Mouse (Mus musculus) liver, embryonic 14.5 days (tissue): ENCODE results near the gene Pnpla6. TPM values are rescaled to one million over a fixed set of nuclear protein-coding genes. Genes with fewer than 3 reads are reported as not detected.
A peak's percentile ranks its signal among the peaks of the same experiment; 100 is the strongest.

Source experiments
- ATAC-seq: fragments of 200-750 bp; cut with Nextera tagmentation; 2 replicates; pipeline ENCODE4 v1.8.0; 2017; ENCODE audit warnings: moderate number of reproducible peaks, mild to moderate bottlenecking, moderate library complexity; ENCODE audit not compliant: insufficient read depth
- DNase-seq, 3 experiments: peaks; one replicate each; pipeline ENCODE4 v3.0.0-alpha.2; 2012 to 2013; ENCODE audit warnings: low read depth in 3 of 3, low spot score in 3 of 3
- H3K27ac ChIP-seq: fragments of 300-500 bp; sonication (generic); 2 replicates; pipeline ENCODE4 v1.5.1; 2014; ENCODE audit warnings: moderate library complexity, mild to moderate bottlenecking, control low read depth, inconsistent platforms
- H3K27me3 ChIP-seq: fragments of 300-500 bp; sonication (generic); 2 replicates; pipeline ENCODE4 v1.6.1; 2014; ENCODE audit warnings: mild to moderate bottlenecking, low read length, moderate library complexity; ENCODE audit not compliant: control insufficient read depth, insufficient read depth
- H3K36me3 ChIP-seq: fragments of 300-500 bp; sonication (generic); replicated peaks from 2 replicates; pipeline ENCODE4 v1.6.1; 2014; ENCODE audit warnings: low read depth; ENCODE audit not compliant: control insufficient read depth, insufficient read depth
- H3K4me1 ChIP-seq, 2 experiments: fragments of 200-500 bp in 1 of 2; fragments of 300-500 bp in 1 of 2; sonication (generic) in 1 of 2; replicated peaks; 2 replicates each; pipeline ENCODE4 v1.6.1; 2012 to 2014; ENCODE audit warnings: antibody characterized with exemption in 1 of 2, inconsistent platforms in 1 of 2, low read length in 1 of 2; ENCODE audit not compliant: control insufficient read depth in 2 of 2, insufficient read depth in 2 of 2
- H3K4me2 ChIP-seq: fragments of 300-500 bp; sonication (generic); 2 replicates; pipeline ENCODE4 v1.6.1; 2014; ENCODE audit warnings: low read depth, mild to moderate bottlenecking, control low read depth, moderate library complexity
- H3K4me3 ChIP-seq, 2 experiments: fragments of 200-500 bp in 1 of 2; fragments of 300-500 bp in 1 of 2; sonication (generic) in 1 of 2; 2 replicates each; pipeline ENCODE4 v1.5.1; 2012 to 2014; ENCODE audit warnings: low read depth in 2 of 2, low read length in 2 of 2, mild to moderate bottlenecking in 2 of 2, control low read depth in 1 of 2, inconsistent platforms in 1 of 2, moderate library complexity in 1 of 2; ENCODE audit not compliant: insufficient read depth in 1 of 2
- H3K9ac ChIP-seq: fragments of 300-500 bp; sonication (generic); replicated peaks from 2 replicates; pipeline ENCODE4 v1.6.1; 2014; ENCODE audit warnings: mild to moderate bottlenecking, control low read depth, moderate library complexity
- H3K9me3 ChIP-seq: fragments of 300-500 bp; sonication (generic); 2 replicates; pipeline ENCODE4 v1.6.1; 2016; ENCODE audit warnings: low read length, mixed read lengths; ENCODE audit not compliant: control insufficient read depth
- CTCF ChIP-seq: IDR thresholded peaks from 2 replicates; pipeline ENCODE4 v1.5.1; 2016; ENCODE audit warnings: antibody characterized with exemption, low read depth, control low read depth
- EP300 ChIP-seq: IDR thresholded peaks from 2 replicates; pipeline ENCODE4 v1.6.1; 2016; ENCODE audit warnings: antibody characterized with exemption, low read depth
- WGBS: fragments of 180-500 bp; shearing (Covaris S2); extraction: QIAGEN DNeasy Blood & Tissue Kit; methylation state at CpG from one replicate; pipeline ENCODE4 v1.1.7; 2014; ENCODE audit not compliant: insufficient replicate concordance; 5-methylcytosine and 5-hydroxymethylcytosine counted together
- polyA plus RNA-seq, 2 experiments: library from polyadenylated mRNA; depleted of rRNA in 1 of 2; stranded (reverse) in 1 of 2; unstranded in 1 of 2; fragments of >200 nt; fragmentation: Nextera tagmentation in 1 of 2; extraction: Ambion mirVana in 1 of 2; gene quantifications; 2 replicates each; pipeline versions ENCODE4 v1.2.1 to v1.2.3; 2012 to 2014

Pnpla6 gene
- polyA plus RNA-seq, 2 experiments: 6.5 to 14.2 TPM

- Histone ChIP-seq H3K4me1 (peaks cover 0 to 5% of the 10 kb centered on the region in 2 experiments; a peak in 1 of 4 replicates), H3K9ac (no peak overlapping the region), H3K27me3 (no peaks in the 10 kb centered on the region; the same call in 1 of the 2 replicates), H3K27ac (no peak overlapping the region), H3K4me3 (no peak overlapping the region), H3K4me2 (no peak overlapping the region), H3K9me3 (no peaks in the 10 kb centered on the region), H3K36me3 (no peaks in the 10 kb centered on the region)
- WGBS: 18% methylated on average over 5 of the region's 5 CpGs
- TF ChIP-seq EP300 (no peak), CTCF (no peak)
- no peak for DNase-seq
- no peak for ATAC-seq
These were observed 30.0 kb upstream of the Pnpla6 start for GRCm38 (mm10) chr8:3485192-3485591.

GRCm38 (mm10) chr8:3492901-3493844 lies 22.0 kb upstream of the Pnpla6 start, which contains the start of gene Zfp358:
Gene Zfp358 (plus strand): TSS chr8:3493138.
- no peaks in the 10 kb centered on the region for H3K36me3 ChIP-seq
- DNase-seq: no peak
- H3K9me3 ChIP-seq: no peaks in the 10 kb centered on the region
- ATAC-seq: peak; percentile 73
- H3K4me1 ChIP-seq: peaks cover 0 to 15% of the 10 kb centered on the region in 2 experiments; a peak in 3 of 4 replicates
- TF ChIP-seq EP300: no peak
- TF ChIP-seq CTCF: no peak
- no peak within 1 kb of the TSS for H3K27ac ChIP-seq
- H3K4me2 ChIP-seq: peak within 1 kb of the TSS; percentile 75
- peak within 1 kb of the TSS; percentile 71 to 73 for H3K4me3 ChIP-seq
- H3K9ac ChIP-seq: peak within 1 kb of the TSS; percentile 70
- no peaks in the 10 kb centered on the region for H3K27me3 ChIP-seq
- 1% methylated on average over 61 of the region's 64 CpGs for WGBS

GRCm38 (mm10) chr8:3493845-3494208 lies 21.4 kb upstream of the Pnpla6 start:
- H3K27me3 ChIP-seq: no peaks in the 10 kb centered on the region
- ATAC-seq (no peak), DNase-seq (no peak)
- peaks cover 0 to 15% of the 10 kb centered on the region in 2 experiments; a peak in 3 of 4 replicates for H3K4me1 ChIP-seq
- H3K4me2 ChIP-seq: peak overlapping the region; percentile 75
- no peaks in the 10 kb centered on the region for H3K36me3 ChIP-seq
- peak overlapping the region; percentile 71 to 73 for H3K4me3 ChIP-seq
- H3K27ac ChIP-seq: no peak overlapping the region
- TF ChIP-seq EP300 (no peak), CTCF (no peak)
- no peaks in the 10 kb centered on the region for H3K9me3 ChIP-seq
- no peak overlapping the region; the same call in 1 of the 2 replicates for H3K9ac ChIP-seq
- WGBS: 16% methylated on average over 6 of the region's 6 CpGs

- Histone ChIP-seq H3K9ac (no peak overlapping the region), H3K4me3 (no peak overlapping the region), H3K27me3 (no peaks in the 10 kb centered on the region), H3K4me2 (no peak overlapping the region), H3K9me3 (no peaks in the 10 kb centered on the region), H3K36me3 (no peaks in the 10 kb centered on the region), H3K27ac (no peak overlapping the region), H3K4me1 (peaks cover 0 to 20% of the 10 kb centered on the region in 2 experiments; a peak in 3 of 4 replicates)
- no peak for TF ChIP-seq CTCF
- TF ChIP-seq EP300: no peak
- no peak for ATAC-seq
- WGBS: 88% methylated on average over 44 of the region's 44 CpGs
- DNase-seq: no peak
These were observed 19.4 kb upstream of the Pnpla6 start for GRCm38 (mm10) chr8:3495578-3496427.
